Mouse (Mus musculus): ENCODE data around the gene Zfp609.

The Zfp609 gene

GRCm38 (mm10) chr9:65827344-65828015 is at the start of gene Zfp609:
Zfp609 (minus strand) TSS chr9:65827564.
- peak; percentile 98 for DNase-seq (ENCODE audit: extremely low spot score)

GRCm38 (mm10) chr9:65859656-65860055 is 32.3 kb upstream of the Zfp609 start:
- no peak for DNase-seq (ENCODE audit: extremely low spot score)

GRCm38 (mm10) chr9:65850203-65850602 is 22.8 kb upstream of the Zfp609 start:
- DNase-seq (ENCODE audit: extremely low spot score): no peak

GRCm38 (mm10) chr9:65848154-65848553 is 20.8 kb upstream of the Zfp609 start:
- no peak for DNase-seq (ENCODE audit: extremely low spot score)

- no peak for DNase-seq (ENCODE audit: extremely low spot score)
Observed at GRCm38 (mm10) chr9:65844421-65845165, 17.2 kb upstream of the Zfp609 start.

- no peak for DNase-seq (ENCODE audit: extremely low spot score)
Observed at GRCm38 (mm10) chr9:65839841-65840240, 12.5 kb upstream of the Zfp609 start.

- DNase-seq (ENCODE audit: extremely low spot score): no peak
Observed at GRCm38 (mm10) chr9:65836916-65837315, 9.6 kb upstream of the Zfp609 start.

- DNase-seq (ENCODE audit: extremely low spot score): no peak
Observed at GRCm38 (mm10) chr9:65834628-65835354, 7.4 kb upstream of the Zfp609 start.

- DNase-seq (ENCODE audit: extremely low spot score): peak; percentile 24
Observed at GRCm38 (mm10) chr9:65833640-65834039, 6.3 kb upstream of the Zfp609 start.

- peak; percentile 32 for DNase-seq (ENCODE audit: extremely low spot score)
Observed at GRCm38 (mm10) chr9:65833230-65833629, 5.9 kb upstream of the Zfp609 start.

- no peak for DNase-seq (ENCODE audit: extremely low spot score)
Observed at GRCm38 (mm10) chr9:65832041-65832440, 4.7 kb upstream of the Zfp609 start.

GRCm38 (mm10) chr9:65831164-65831563 is 3.8 kb upstream of the Zfp609 start:
- DNase-seq (ENCODE audit: extremely low spot score): no peak

- DNase-seq (ENCODE audit: extremely low spot score): no peak
Observed at GRCm38 (mm10) chr9:65830255-65830654, 2.9 kb upstream of the Zfp609 start.

- DNase-seq (ENCODE audit: extremely low spot score): peak; percentile 43
Observed at GRCm38 (mm10) chr9:65829410-65829809, 2.0 kb upstream of the Zfp609 start.

GRCm38 (mm10) chr9:65828511-65828910 is 1.1 kb upstream of the Zfp609 start:
- no peak for DNase-seq (ENCODE audit: extremely low spot score)

- DNase-seq (ENCODE audit: extremely low spot score): no peak
Observed at GRCm38 (mm10) chr9:65828016-65828403, 646 bp upstream of the Zfp609 start.

- peak; percentile 71 for DNase-seq (ENCODE audit: extremely low spot score)
Observed at GRCm38 (mm10) chr9:65826588-65827343, 598 bp downstream of the Zfp609 start.

- peak; percentile 65 for DNase-seq (ENCODE audit: extremely low spot score)
Observed at GRCm38 (mm10) chr9:65826226-65826587, 1.2 kb downstream of the Zfp609 start.

GRCm38 (mm10) chr9:65823716-65824462 is 3.5 kb downstream of the Zfp609 start:
- DNase-seq (ENCODE audit: extremely low spot score): no peak

GRCm38 (mm10) chr9:65822011-65822410 is 5.4 kb downstream of the Zfp609 start:
- no peak for DNase-seq (ENCODE audit: extremely low spot score)

- no peak for DNase-seq (ENCODE audit: extremely low spot score)
Observed at GRCm38 (mm10) chr9:65820301-65820700, 7.1 kb downstream of the Zfp609 start.

Measured in embryo, embryonic 9.5 days (tissue).